13 mouse cellular contexts compared by ENCODE assay signal in genomic region chr5:124359641-124360040, GRCm38 (mm10). TPM values are rescaled to one million over a fixed set of nuclear protein-coding genes. Genes with fewer than 3 reads are reported as not detected.
DNase-seq lines count a peak whose midpoint lies in the region; ATAC-seq and TF ChIP-seq lines count a peak whose summit lies in the region.
"Had no signal": no experiment of that assay in that cellular context is flagged by ENCODE, and none has a peak within 500 bp of the region (broad histone marks: within the 10 kb centered on the region; RNA-seq: fewer than 3 reads in every experiment).

No protein-coding gene starts in this region.

- peak; percentile 49; the same call in 1 of the 2 replicates for TF ChIP-seq CTCF in lung, embryonic 14.5 days (IDR thresholded peaks at IDR 0.05; ENCODE audit: low read depth)

- no peaks in the 10 kb centered on the region for H3K4me1 ChIP-seq in lung, embryonic 14.5 days (ENCODE audit: insufficient read depth)
- H3K4me1 ChIP-seq in forebrain, embryonic 15.5 days = peaks cover 9% of the 10 kb centered on the region

- no peaks in the 10 kb centered on the region for H3K36me3 ChIP-seq in lung, embryonic 14.5 days (ENCODE audit: insufficient read depth)
- no peaks in the 10 kb centered on the region for H3K36me3 ChIP-seq in forebrain, embryonic 15.5 days
- H3K36me3 ChIP-seq: embryonic facial prominence, embryonic 10.5 days; liver, embryonic 15.5 days; midbrain, embryonic 12.5 days had no signal

- H3K27me3 ChIP-seq in lung, embryonic 14.5 days (ENCODE audit: insufficient read depth, low read length) = no peaks in the 10 kb centered on the region
- H3K27me3 ChIP-seq in forebrain, embryonic 15.5 days = no peaks in the 10 kb centered on the region
- H3K27me3 ChIP-seq: liver, embryonic 15.5 days; midbrain, embryonic 12.5 days had no signal

- H3K27ac ChIP-seq in lung, embryonic 14.5 days (ENCODE audit: low read depth) = no peak overlapping the region
- no peak overlapping the region for H3K27ac ChIP-seq in forebrain, embryonic 15.5 days (replicated peaks)
- H3K27ac ChIP-seq: embryonic facial prominence, embryonic 10.5 days; liver, embryonic 15.5 days; midbrain, embryonic 12.5 days had no signal

- H3K4me3 ChIP-seq in lung, embryonic 14.5 days (ENCODE audit: low read depth, low read length) = no peak overlapping the region
- no peak overlapping the region for H3K4me3 ChIP-seq in forebrain, embryonic 15.5 days
- H3K4me3 ChIP-seq: embryonic facial prominence, embryonic 10.5 days; liver, embryonic 15.5 days; midbrain, embryonic 12.5 days had no signal

- DNase-seq in CD4-positive, CD25-positive, alpha-beta regulatory T cell, adult 2 months (ENCODE audit: low read depth, low spot score) = peak; percentile 59
- DNase-seq in lung, embryonic 14.5 days = peak; percentile 32
- no peak for DNase-seq in lung, postnatal 25 days (ENCODE audit: low spot score)
- peak; percentile 30 for DNase-seq in retina, postnatal 1 day
- DNase-seq in spleen, postnatal 10 days (ENCODE audit: low spot score in 2 of 2) = no peak
- DNase-seq: kidney, postnatal 10 days had no signal

- ATAC-seq in CD4-positive, CD25-positive, alpha-beta regulatory T cell, adult 4 months = no peak
- ATAC-seq in lung, embryonic 14.5 days (ENCODE audit: insufficient read depth) = no peak
- peak; percentile 69 for ATAC-seq in common myeloid progenitor, adult 5-6 weeks (replicated peaks; ENCODE audit: low read depth, poor library complexity, severe bottlenecking)
- ATAC-seq in forebrain, embryonic 15.5 days (replicated peaks) = no peak
- ATAC-seq: forebrain, embryonic 16.5 days had no signal

- no peaks in the 10 kb centered on the region for H3K9me3 ChIP-seq in lung, embryonic 14.5 days (ENCODE audit: low read depth, low read length)
- no peaks in the 10 kb centered on the region for H3K9me3 ChIP-seq in forebrain, embryonic 15.5 days
- H3K9me3 ChIP-seq: embryonic facial prominence, embryonic 10.5 days; liver, embryonic 15.5 days; midbrain, embryonic 12.5 days had no signal

- H3K4me2 ChIP-seq in lung, embryonic 14.5 days = no peak overlapping the region
- no peak overlapping the region for H3K4me2 ChIP-seq in forebrain, embryonic 15.5 days (replicated peaks)
- H3K4me2 ChIP-seq: liver, embryonic 15.5 days; midbrain, embryonic 12.5 days had no signal

- H3K9ac ChIP-seq in lung, embryonic 14.5 days = no peak overlapping the region
- no peak overlapping the region for H3K9ac ChIP-seq in forebrain, embryonic 15.5 days (replicated peaks)
- H3K9ac ChIP-seq: liver, embryonic 15.5 days; midbrain, embryonic 12.5 days had no signal

- WGBS in lung, embryonic 14.5 days = 86% methylated on average over 2 of the region's 2 CpGs
- WGBS in forebrain, embryonic 15.5 days = 88% methylated on average over 2 of the region's 2 CpGs

RNA-seq across cellular contexts. Expression of gene Cdk2ap1, which starts 3.2 kb away (rescaled TPM):
- polyA plus RNA-seq in CD4-positive, CD25-positive, alpha-beta regulatory T cell, adult 4 months (2017; shearing (Covaris generic)) = 10 to 100 TPM; 10.1 to 13.1 TPM
- 193 and 259 TPM in 2 replicates for polyA plus RNA-seq in lung, embryonic 14.5 days (2014; fragmentation: Nextera tagmentation; extraction: Ambion mirVana)
- 151 and 188 TPM in 2 replicates for total RNA-seq in common myeloid progenitor, adult 5-6 weeks (2017)
- polyA plus RNA-seq in forebrain, embryonic 15.5 days (2015; fragmentation: Nextera tagmentation; extraction: Ambion mirVana) = 85.6 and 193 TPM in 2 replicates

RNA-seq across cellular contexts. Expression of gene 2810006K23Rik, which starts 31.8 kb away (rescaled TPM):
- polyA plus RNA-seq in CD4-positive, CD25-positive, alpha-beta regulatory T cell, adult 4 months (2017; shearing (Covaris generic)) = 10 to 100 TPM; 12.0 to 16.5 TPM
- 14.5 and 15.2 TPM in 2 replicates for polyA plus RNA-seq in lung, embryonic 14.5 days (2014; fragmentation: Nextera tagmentation; extraction: Ambion mirVana)
- total RNA-seq in common myeloid progenitor, adult 5-6 weeks (2017) = 22.9 and 25.5 TPM in 2 replicates
- polyA plus RNA-seq in forebrain, embryonic 15.5 days (2015; fragmentation: Nextera tagmentation; extraction: Ambion mirVana) = 19.0 and 22.6 TPM in 2 replicates

RNA-seq across cellular contexts. Expression of gene Mphosph9, which starts 31.9 kb away (rescaled TPM):
- polyA plus RNA-seq in CD4-positive, CD25-positive, alpha-beta regulatory T cell, adult 4 months (2017; shearing (Covaris generic)) = 10 to 100 TPM; 16.8 to 18.6 TPM
- polyA plus RNA-seq in lung, embryonic 14.5 days (2014; fragmentation: Nextera tagmentation; extraction: Ambion mirVana) = 19.2 and 20.7 TPM in 2 replicates
- 40.4 and 41.3 TPM in 2 replicates for total RNA-seq in common myeloid progenitor, adult 5-6 weeks (2017)
- polyA plus RNA-seq in forebrain, embryonic 15.5 days (2015; fragmentation: Nextera tagmentation; extraction: Ambion mirVana) = 16.4 and 17.6 TPM in 2 replicates

Comparison
In these comparisons a context has a peak if more than half of its experiments do, and no peak if none do; other contexts are left out.
1. DNase-seq: peak in CD4-positive, CD25-positive, alpha-beta regulatory T cell, adult 2 months (single experiment), lung, embryonic 14.5 days (single experiment) and retina, postnatal 1 day (single experiment); none in lung, postnatal 25 days (single experiment) and spleen, postnatal 10 days (0 of 2).